Mouse (Mus musculus): ENCODE results near the gene Pfdn2. TPM values are rescaled to one million over a fixed set of nuclear protein-coding genes. Genes with fewer than 3 reads are reported as not detected.

Pfdn2 gene
- polyA plus RNA-seq, 1 experiment from 2014 or later = 95.9 TPM

DNA sequence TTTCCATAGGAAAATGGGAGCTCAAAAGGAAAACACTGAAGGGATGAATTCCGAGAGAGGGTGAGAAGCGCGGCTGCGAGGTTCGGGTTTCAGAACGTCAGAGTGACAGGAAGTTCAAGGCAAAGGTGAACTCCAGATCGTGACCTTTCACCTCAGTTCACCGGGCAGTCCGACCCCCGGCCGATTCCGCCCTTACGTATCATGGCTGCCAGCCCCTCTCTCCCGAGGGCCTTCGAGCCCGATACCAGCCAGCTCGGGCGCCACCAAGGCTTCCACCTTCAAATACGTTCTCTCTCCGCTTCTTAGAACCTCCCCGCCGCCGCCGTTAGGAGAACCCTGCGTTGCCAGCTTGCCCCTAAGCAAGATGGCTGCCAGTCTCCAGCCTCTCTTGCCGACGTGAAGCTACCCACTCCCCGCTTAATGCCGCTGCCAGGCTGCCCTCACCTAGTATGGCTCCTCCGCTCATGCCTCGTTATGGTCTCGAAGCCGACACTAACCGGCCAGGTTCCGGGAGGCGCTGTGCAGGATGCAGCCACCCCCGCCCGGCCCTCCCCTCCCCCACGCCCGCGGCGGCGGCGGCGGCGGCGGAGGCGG, 16.5 kb upstream of the Pfdn2 start, which contains the start of gene Dedd:
Gene Dedd (plus strand): TSS at position 307 of the 594 bp plus-strand sequence.
- peak within 1 kb of the TSS; percentile 96 for H3K9ac ChIP-seq
- H3K27me3 ChIP-seq = no peaks in the 10 kb centered on the region
- H3K4me1 ChIP-seq = peaks cover 27% of the 10 kb centered on the region
- peak within 1 kb of the TSS; percentile 99 for H3K27ac ChIP-seq (replicated peaks)
- H3K36me3 ChIP-seq = no peaks in the 10 kb centered on the region
- ATAC-seq (ENCODE audit: insufficient number of reproducible peaks, low FRiP score, low TSS enrichment, low read depth) = peak; percentile 95
- WGBS = under 1% methylated on average over 43 of the region's 48 CpGs
- peak within 1 kb of the TSS; percentile 72 for H3K4me2 ChIP-seq (replicated peaks)
- H3K9me3 ChIP-seq (replicated peaks) = no peaks in the 10 kb centered on the region
- H3K4me3 ChIP-seq (replicated peaks) = peak within 1 kb of the TSS; percentile 84

DNA sequence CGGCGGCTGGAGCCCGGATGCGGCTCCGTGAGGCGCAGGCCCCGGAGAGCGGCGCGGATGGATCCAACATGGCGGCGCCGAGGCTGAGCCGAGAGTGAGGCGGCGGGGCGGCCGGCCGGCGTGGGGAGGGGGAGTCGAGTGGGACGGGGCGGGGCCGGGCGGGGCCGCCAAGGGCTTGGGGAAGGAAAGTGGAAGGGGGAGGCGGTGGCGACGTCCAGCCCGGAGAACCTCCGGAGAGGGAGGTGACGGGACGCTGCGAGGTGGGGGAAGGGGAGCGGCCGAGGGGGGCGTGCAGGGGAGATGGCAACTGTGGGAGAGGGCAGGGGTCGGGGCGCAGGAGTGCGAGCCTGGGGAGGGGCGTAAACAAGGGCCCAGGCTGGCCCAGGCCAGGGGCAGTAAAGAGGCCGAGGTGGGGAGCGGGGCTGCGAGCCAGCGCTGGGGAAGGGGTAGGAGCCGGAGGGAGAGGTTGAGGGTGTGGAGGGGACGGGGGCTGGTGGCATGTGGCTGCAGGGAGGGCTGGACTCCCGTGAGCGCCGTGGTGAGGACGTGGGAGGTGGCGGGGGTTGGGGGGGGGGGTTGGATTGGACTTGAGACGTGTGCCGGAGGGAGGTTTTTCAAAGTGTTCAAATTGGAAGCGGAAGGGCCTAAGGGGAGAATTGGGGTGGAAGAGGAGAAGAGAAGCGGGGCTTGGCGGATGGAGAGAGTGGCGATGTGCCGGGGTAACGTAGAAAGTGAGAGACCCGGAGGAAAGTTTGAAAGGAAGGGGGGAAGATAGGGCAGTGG, 15.8 kb upstream of the Pfdn2 start:
- peak overlapping the region; percentile 72 for H3K4me2 ChIP-seq (replicated peaks)
- no peaks in the 10 kb centered on the region for H3K36me3 ChIP-seq
- H3K27me3 ChIP-seq = no peaks in the 10 kb centered on the region
- H3K27ac ChIP-seq (replicated peaks) = peak overlapping the region; percentile 99
- WGBS = under 1% methylated on average over 55 of the region's 61 CpGs
- H3K9ac ChIP-seq = peak overlapping the region; percentile 96
- ATAC-seq (ENCODE audit: insufficient number of reproducible peaks, low FRiP score, low TSS enrichment, low read depth) = peak; percentile 92
- no peaks in the 10 kb centered on the region for H3K9me3 ChIP-seq (replicated peaks)
- peaks cover 27% of the 10 kb centered on the region for H3K4me1 ChIP-seq
- H3K4me3 ChIP-seq (replicated peaks) = peak overlapping the region; percentile 84

DNA sequence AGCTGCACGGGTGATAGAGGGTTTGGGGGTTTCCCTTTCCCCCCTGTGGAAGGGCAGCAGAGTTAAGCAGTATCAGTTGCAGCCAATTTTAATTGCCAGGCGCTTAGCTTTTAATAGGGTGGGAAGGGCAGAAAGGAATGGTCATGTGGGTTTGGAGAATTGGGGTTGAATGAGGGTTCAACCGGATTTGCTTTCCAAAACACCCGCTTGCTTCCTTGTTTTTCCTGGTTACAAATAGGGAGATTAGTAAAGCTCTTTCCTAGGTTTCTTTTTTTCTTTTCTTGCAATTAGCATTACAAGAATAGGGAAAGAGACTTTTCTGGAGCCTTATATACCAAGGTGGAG, 15.3 kb upstream of the Pfdn2 start:
- H3K4me1 ChIP-seq = peaks cover 27% of the 10 kb centered on the region
- 0% methylated on average over 4 of the region's 4 CpGs for WGBS
- H3K36me3 ChIP-seq = no peaks in the 10 kb centered on the region
- H3K27me3 ChIP-seq = no peaks in the 10 kb centered on the region
- H3K4me2 ChIP-seq (replicated peaks) = peak overlapping the region; percentile 72
- H3K9me3 ChIP-seq (replicated peaks) = no peaks in the 10 kb centered on the region
- peak overlapping the region; percentile 84 for H3K4me3 ChIP-seq (replicated peaks)
- peak overlapping the region; percentile 99 for H3K27ac ChIP-seq (replicated peaks)
- ATAC-seq (ENCODE audit: insufficient number of reproducible peaks, low FRiP score, low TSS enrichment, low read depth) = no peak
- H3K9ac ChIP-seq = peak overlapping the region; percentile 96

DNA sequence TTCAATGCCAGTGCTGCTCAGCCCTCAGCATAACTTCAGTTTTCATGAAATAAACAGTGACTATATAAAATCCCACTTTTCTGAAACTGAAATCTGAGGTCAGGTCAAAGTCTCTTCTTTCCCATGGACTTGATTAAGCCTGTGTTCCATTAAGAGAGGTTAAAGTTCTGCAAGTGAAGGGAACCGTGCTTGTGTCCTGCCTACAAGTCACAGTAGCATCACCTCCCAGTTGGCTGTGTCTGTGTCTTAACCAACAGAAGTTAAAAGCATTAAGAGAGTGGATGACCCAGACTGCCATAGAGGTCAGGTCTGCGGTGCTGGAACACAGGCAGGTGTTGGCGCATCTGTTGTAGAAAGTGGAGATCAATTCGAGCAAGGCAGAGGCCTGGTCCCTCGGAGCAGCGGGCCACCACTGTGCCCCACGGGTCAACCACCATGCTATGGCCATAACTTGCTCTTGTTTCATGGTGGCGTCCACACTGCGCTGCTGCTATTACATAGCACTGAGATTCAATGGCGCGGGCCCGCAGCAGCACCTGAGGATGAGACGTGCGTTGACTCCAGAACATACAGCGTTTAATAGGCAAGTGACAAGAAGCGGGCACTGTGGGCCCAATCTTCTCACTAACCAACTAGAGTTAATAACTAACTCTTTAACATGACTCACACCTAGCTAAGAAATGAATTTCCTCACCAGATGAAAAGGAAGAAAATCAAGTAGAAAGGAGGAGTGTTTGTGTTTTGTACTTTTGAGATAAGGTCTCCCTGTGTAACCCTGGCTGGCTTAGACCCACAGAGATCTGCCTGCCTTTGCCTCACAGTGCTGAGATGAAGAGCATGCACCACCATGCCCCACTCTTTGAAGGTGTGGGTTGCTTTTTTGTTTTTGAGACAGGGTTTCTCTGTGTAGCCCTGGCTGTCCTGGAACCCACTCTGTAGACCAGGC, 2.9 kb upstream of the Pfdn2 start:
- peaks cover 57% of the 10 kb centered on the region for H3K36me3 ChIP-seq
- no peaks in the 10 kb centered on the region for H3K9me3 ChIP-seq (replicated peaks)
- H3K4me2 ChIP-seq (replicated peaks) = no peak overlapping the region
- H3K27me3 ChIP-seq = no peaks in the 10 kb centered on the region
- H3K4me3 ChIP-seq (replicated peaks) = no peak overlapping the region
- no peak for ATAC-seq (ENCODE audit: insufficient number of reproducible peaks, low FRiP score, low TSS enrichment, low read depth)
- no peak overlapping the region for H3K27ac ChIP-seq (replicated peaks)
- H3K4me1 ChIP-seq = peaks cover 16% of the 10 kb centered on the region
- H3K9ac ChIP-seq = no peak overlapping the region
- 93% methylated on average over 16 of the region's 16 CpGs for WGBS

DNA sequence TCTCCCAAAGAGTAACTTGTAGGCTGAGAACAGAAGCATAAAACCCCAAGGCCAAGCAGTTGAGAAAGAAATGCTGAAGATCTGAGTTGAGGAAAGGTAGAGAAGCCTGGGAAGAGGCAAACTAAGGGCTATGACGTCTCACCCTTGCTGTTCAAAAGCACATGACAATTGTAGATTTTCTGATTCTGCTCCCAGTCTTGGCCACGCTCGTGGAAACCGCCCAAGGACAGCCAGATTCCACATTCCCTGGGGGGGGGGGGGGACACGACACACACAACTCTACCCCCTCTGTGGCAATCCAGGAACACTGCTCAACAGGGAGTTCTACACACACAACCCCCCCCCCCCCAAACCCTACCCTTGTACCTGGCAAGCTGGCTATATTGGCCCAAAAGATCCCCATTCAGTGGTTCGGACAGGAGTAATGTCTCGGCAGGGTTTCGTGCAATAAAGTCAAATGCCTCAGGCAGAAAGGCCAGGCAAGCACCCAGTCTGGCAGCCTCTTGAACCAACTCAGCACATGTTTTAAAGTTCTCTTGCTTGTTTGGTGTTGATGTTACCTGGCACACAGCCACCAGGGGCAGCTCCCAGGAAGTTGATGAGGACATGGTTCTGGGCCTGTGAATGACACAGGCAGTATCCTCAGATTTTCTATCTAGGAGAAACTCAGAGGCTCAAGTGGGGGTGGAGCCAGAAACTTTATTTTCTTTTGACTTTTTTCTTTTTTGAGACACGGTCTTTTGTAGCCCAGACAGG, 1.4 kb upstream of the Pfdn2 start:
- H3K4me2 ChIP-seq (replicated peaks) = peak overlapping the region; percentile 67
- no peak for ATAC-seq (ENCODE audit: insufficient number of reproducible peaks, low FRiP score, low TSS enrichment, low read depth)

DNA sequence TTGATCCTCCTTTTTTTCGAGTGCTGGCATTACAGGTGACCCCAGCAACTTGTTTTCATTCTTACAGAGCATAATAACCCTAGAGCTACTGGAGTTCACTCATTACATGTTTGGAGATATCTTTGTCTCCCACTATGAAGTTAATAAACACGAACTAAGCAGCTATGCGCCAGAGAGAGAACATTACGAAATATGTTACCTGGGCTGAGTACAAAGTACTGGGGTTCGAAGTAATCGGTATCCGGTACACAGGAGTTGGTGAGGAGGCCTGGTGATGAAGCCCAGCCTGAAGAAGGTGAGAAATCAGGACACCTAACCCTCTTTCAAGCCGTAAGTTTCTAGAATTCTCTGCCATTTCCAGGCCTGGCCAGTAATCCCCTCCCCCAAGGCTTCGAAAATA, 755 bp upstream of the Pfdn2 start:
- ATAC-seq (ENCODE audit: insufficient number of reproducible peaks, low FRiP score, low TSS enrichment, low read depth) = no peak
- 73% methylated on average over 9 of the region's 9 CpGs for WGBS
- H3K27ac ChIP-seq (replicated peaks) = no peak overlapping the region

More for the DNA sequence above, 1.4 kb upstream of the Pfdn2 start:
- H3K9ac ChIP-seq = no peak overlapping the region
- H3K9me3 ChIP-seq (replicated peaks) = no peaks in the 10 kb centered on the region
- H3K4me3 ChIP-seq (replicated peaks) = peak overlapping the region; percentile 86; the same call in 1 of the 2 replicates
- 65% methylated on average over 9 of the region's 9 CpGs for WGBS
- H3K27ac ChIP-seq (replicated peaks) = no peak overlapping the region
- peaks cover 44% of the 10 kb centered on the region for H3K36me3 ChIP-seq
- H3K27me3 ChIP-seq = no peaks in the 10 kb centered on the region
- H3K4me1 ChIP-seq = peaks cover 16% of the 10 kb centered on the region

DNA sequence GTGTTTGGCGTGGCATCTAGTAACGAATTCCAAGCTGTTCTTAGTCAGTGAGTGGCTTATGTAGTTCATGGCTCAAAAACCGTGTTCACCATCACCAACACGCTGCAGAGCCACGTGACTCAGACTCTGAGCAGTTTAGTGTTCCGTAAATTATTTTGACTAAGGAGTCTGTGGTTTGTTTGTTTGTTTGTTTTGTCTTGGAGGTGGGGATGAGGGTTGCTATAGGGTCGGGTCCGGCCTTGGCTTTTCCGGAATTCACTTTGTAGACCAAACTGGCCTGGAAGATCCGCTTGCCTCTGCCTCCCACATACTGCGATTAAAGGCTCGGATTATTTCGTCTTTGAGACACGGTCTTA, 603 bp downstream of the Pfdn2 start:
- peaks cover 16% of the 10 kb centered on the region for H3K4me1 ChIP-seq
- under 1% methylated on average over 14 of the region's 14 CpGs for WGBS
- H3K27me3 ChIP-seq = no peaks in the 10 kb centered on the region
- peak overlapping the region; percentile 82; the same call in 1 of the 2 replicates for H3K27ac ChIP-seq (replicated peaks)
- H3K4me3 ChIP-seq (replicated peaks) = peak overlapping the region; percentile 86
- peaks cover 26% of the 10 kb centered on the region for H3K36me3 ChIP-seq
- ATAC-seq (ENCODE audit: insufficient number of reproducible peaks, low FRiP score, low TSS enrichment, low read depth) = no peak
- no peaks in the 10 kb centered on the region for H3K9me3 ChIP-seq (replicated peaks)
- H3K4me2 ChIP-seq (replicated peaks) = peak overlapping the region; percentile 67
- H3K9ac ChIP-seq = peak overlapping the region; percentile 74

More for the DNA sequence above, 755 bp upstream of the Pfdn2 start:
- Histone ChIP-seq H3K36me3 (peaks cover 39% of the 10 kb centered on the region), H3K4me3 (replicated peaks) (peak overlapping the region; percentile 86), H3K9me3 (replicated peaks) (no peaks in the 10 kb centered on the region), H3K4me2 (replicated peaks) (peak overlapping the region; percentile 67), H3K9ac (no peak overlapping the region), H3K4me1 (peaks cover 16% of the 10 kb centered on the region), H3K27me3 (no peaks in the 10 kb centered on the region)

DNA sequence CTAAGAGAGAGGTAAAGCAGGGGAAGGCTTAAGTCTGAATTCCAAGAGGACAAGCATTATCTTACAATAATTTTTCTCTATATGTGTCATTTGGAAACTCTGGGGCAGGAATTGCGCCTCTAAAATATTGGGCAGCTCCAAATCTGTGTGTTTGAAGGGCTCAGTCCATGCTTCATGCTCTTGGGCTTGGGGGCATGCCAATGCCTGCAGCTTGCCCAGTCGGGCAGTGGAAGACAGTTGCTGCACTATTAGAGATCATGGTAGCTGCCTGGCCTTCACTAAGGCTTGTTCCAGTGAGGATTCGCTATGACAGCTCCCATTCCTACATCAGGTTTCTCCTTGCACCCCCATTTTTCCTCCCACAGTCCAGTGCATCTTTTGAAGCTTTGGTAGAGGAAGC, 3.2 kb downstream of the Pfdn2 start:
- Histone ChIP-seq H3K9me3 (replicated peaks) (no peaks in the 10 kb centered on the region), H3K36me3 (0 out of 2 replicates have a peak, but pooled peaks cover under 1% of the 10 kb centered on the region), H3K4me1 (peaks cover 14% of the 10 kb centered on the region), H3K27ac (replicated peaks) (no peak overlapping the region), H3K27me3 (no peaks in the 10 kb centered on the region), H3K9ac (no peak overlapping the region), H3K4me2 (replicated peaks) (no peak overlapping the region), H3K4me3 (replicated peaks) (no peak overlapping the region)
- no peak for ATAC-seq (ENCODE audit: insufficient number of reproducible peaks, low FRiP score, low TSS enrichment, low read depth)
- WGBS = 92% methylated on average over 3 of the region's 3 CpGs

DNA sequence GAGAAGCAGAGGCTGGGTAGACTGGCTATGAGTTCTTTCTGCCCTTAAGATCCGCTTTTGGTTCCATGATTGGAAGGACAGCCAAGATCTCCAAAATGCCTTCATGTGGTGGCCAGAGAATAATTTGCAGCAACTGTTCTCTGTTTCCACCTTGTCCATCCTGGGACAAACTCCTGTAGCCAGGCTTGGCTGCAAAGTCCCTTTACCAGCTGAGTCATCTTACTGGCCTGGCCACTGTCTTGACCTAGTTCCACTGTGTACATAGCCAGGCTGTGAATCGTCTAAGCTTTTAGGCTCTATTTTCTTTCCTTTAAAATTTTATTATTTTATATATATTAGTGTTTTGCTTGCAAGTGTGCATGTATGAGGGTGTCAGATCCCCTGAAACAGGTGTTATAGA, 3.7 kb downstream of the Pfdn2 start:
- WGBS = 92% methylated on average over 2 of the region's 2 CpGs
- ATAC-seq (ENCODE audit: insufficient number of reproducible peaks, low FRiP score, low TSS enrichment, low read depth) = no peak
- Histone ChIP-seq H3K9me3 (replicated peaks) (no peaks in the 10 kb centered on the region), H3K9ac (no peak overlapping the region), H3K27ac (replicated peaks) (no peak overlapping the region), H3K4me1 (peaks cover 9% of the 10 kb centered on the region), H3K27me3 (no peaks in the 10 kb centered on the region), H3K4me2 (replicated peaks) (no peak overlapping the region), H3K36me3 (no peaks in the 10 kb centered on the region), H3K4me3 (replicated peaks) (no peak overlapping the region)

DNA sequence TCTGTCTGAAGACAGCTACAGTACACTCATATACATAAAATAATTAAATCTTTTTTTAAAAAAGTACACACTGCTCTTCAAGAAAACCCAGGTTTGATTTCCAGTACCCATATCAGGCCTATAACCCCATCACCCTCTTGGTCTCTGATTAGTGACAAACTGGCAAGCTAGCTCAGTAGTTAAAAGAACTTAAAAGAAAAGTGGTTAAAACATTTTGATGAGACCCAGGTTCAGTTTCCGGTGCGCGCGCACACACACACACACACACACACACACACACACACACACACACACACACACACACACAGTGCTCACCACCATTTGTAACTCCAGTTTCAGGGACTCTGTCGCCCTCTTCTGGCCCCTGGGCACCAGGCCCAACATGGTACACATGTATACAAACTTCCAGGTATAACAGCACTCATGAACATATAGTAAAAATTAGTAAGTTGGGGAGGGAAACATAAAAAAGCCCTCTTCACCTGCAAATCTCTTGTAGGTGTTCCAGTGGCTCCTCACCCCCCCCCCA, 10.4 kb downstream of the Pfdn2 start:
- no peak for ATAC-seq (ENCODE audit: insufficient number of reproducible peaks, low FRiP score, low TSS enrichment, low read depth)
- Histone ChIP-seq H3K27ac (replicated peaks) (no peak overlapping the region), H3K36me3 (peaks cover 16% of the 10 kb centered on the region; the same call in 1 of the 2 replicates), H3K9me3 (replicated peaks) (no peaks in the 10 kb centered on the region), H3K9ac (no peak overlapping the region), H3K4me3 (replicated peaks) (no peak overlapping the region), H3K4me2 (replicated peaks) (no peak overlapping the region), H3K4me1 (peaks cover 11% of the 10 kb centered on the region), H3K27me3 (no peaks in the 10 kb centered on the region)
- 66% methylated on average over 5 of the region's 5 CpGs for WGBS
